Mouse (Mus musculus) bone marrow macrophage, adult 2 months (primary cell): ENCODE measurements at regions not wholly inside any gene's neighbourhood (a gene's known extent, or its start where the extent isn't known, plus 50 kb on each side); places are given as distances from the start of the nearest gene placed in this dataset.

Source experiments
- H3K27ac ChIP-seq: 2 replicates; pipeline ENCODE4 v1.5.1; 2012; ENCODE audit warnings: low read depth, low read length; ENCODE audit not compliant: insufficient read depth
- H3K4me1 ChIP-seq: 2 replicates; pipeline ENCODE4 v1.6.1; 2012; ENCODE audit warnings: low read length; ENCODE audit not compliant: control insufficient read depth, insufficient read depth
- H3K4me3 ChIP-seq: 2 replicates; pipeline ENCODE4 v1.5.1; 2012; ENCODE audit warnings: mild to moderate bottlenecking, low read length, moderate library complexity; ENCODE audit not compliant: insufficient read depth
- CTCF ChIP-seq: IDR thresholded peaks from 2 replicates; pipeline ENCODE4 v1.5.1; 2012; ENCODE audit warnings: low read depth, mild to moderate bottlenecking, low read length, moderate library complexity
- POLR2A ChIP-seq: IDR thresholded peaks from 2 replicates; pipeline ENCODE4 v1.6.1; 2012; ENCODE audit warnings: mild to moderate bottlenecking, low read depth, low read length, borderline replicate concordance

GRCm38 (mm10) chr10:125467503-125467902 lies 78.2 kb upstream of the Slc16a7 start:
- no peak overlapping the region for H3K4me3 ChIP-seq
- no peak overlapping the region for H3K27ac ChIP-seq
- no peaks in the 10 kb centered on the region for H3K4me1 ChIP-seq
- no peak for TF ChIP-seq POLR2A
- TF ChIP-seq CTCF: no peak

- no peaks in the 10 kb centered on the region for H3K4me1 ChIP-seq
- no peak overlapping the region for H3K27ac ChIP-seq
- no peak overlapping the region for H3K4me3 ChIP-seq
- TF ChIP-seq POLR2A (no peak), CTCF (no peak)
Measured at GRCm38 (mm10) chr10:125488350-125488749, 99.1 kb upstream of the Slc16a7 start.

DNA sequence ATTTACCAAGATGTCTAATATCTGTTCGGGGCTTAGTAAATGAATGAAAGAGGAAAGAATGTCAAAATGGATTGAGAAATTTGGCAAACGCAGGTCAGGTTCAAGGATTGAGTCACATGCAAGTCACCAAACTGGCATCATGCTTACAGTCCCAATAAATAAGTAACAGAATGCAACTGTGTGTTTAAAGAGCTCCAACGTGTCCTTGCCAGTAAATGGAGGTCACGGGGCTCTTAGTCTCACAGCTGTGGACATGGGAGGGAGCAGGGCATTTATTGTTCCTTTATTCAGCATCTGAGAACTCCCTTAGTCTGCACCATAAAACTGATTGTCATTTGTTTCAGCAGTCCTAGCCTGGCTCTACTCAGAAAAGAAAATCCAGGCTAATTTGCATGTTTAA lies 101.1 kb upstream of the Slc16a7 start:
- TF ChIP-seq POLR2A (no peak), CTCF (no peak)
- Histone ChIP-seq H3K4me1 (no peaks in the 10 kb centered on the region), H3K4me3 (no peak overlapping the region), H3K27ac (no peak overlapping the region)

DNA sequence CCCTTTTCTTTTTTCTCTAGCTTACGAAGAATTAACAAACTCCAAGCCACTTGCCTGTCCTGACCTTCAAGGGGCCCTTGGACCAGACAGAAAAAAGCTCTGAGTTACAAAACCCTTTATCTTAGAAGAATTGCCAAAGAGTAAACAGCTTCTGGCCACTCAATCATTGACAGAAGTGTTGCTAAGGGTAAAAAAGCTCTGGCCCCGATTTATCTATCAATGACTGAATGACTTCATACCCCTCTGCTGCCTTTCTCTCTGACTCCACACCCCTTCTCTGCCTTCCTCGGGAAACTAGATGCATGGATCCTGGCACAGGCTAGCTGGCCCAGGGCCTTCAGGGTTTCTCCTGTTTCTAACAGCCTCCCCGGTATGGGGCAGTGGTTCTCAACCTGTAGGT lies 105.2 kb upstream of the Slc16a7 start:
- Histone ChIP-seq H3K4me3 (no peak overlapping the region), H3K27ac (no peak overlapping the region), H3K4me1 (no peaks in the 10 kb centered on the region)
- TF ChIP-seq CTCF (no peak), POLR2A (no peak)

- Histone ChIP-seq H3K27ac (no peak overlapping the region), H3K4me1 (no peaks in the 10 kb centered on the region), H3K4me3 (no peak overlapping the region)
- TF ChIP-seq CTCF (no peak), POLR2A (no peak)
Measured at GRCm38 (mm10) chr10:125498347-125498746, 109.1 kb upstream of the Slc16a7 start.

DNA sequence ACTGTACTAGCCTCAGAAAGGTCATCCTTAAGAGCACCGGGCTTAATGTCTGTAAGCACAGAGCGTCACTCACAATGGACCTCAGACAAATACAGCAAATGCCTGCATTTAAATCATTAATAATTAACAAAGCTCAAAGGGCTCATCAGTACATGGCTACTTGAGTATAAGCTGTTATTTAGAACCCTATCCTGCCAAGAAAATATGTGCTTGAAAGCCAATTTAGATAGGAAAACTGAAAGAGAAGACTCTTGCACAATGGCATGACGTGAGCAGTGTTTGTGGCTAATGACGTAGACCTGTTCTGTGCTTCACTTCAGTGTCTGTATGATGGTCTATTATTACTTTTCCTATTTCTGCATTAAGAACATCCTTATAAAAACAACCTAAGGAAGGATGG lies 111.1 kb upstream of the Slc16a7 start:
- H3K27ac ChIP-seq: no peak overlapping the region
- no peak for TF ChIP-seq POLR2A
- no peak for TF ChIP-seq CTCF
- no peaks in the 10 kb centered on the region for H3K4me1 ChIP-seq
- no peak overlapping the region for H3K4me3 ChIP-seq

- no peak overlapping the region for H3K4me3 ChIP-seq
- H3K4me1 ChIP-seq: no peaks in the 10 kb centered on the region
- no peak for TF ChIP-seq POLR2A
- no peak for TF ChIP-seq CTCF
- no peak overlapping the region for H3K27ac ChIP-seq
Measured at GRCm38 (mm10) chr10:125515026-125515425, 125.8 kb upstream of the Slc16a7 start.

DNA sequence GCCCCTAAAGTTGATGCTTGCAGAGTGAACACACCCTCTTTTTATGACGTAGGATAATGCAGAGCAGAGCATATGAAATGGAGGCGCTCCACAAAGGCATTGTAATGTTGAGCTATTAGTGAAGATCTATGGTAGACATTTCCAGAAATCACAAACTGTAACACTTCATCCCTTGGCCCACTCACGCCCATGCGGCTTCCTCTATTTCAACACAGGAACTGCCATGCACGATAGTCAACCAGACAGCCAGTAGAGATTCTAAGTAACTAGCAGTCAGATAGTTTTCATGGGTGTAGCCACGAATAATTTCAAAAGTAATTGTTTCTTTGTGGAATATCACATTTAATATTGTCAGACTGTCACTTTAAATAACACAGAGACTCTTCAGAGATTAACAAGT lies 141.6 kb upstream of the Slc16a7 start:
- TF ChIP-seq POLR2A: no peak

GRCm38 (mm10) chr10:125538316-125538715 lies 149.1 kb upstream of the Slc16a7 start:
- TF ChIP-seq CTCF: no peak
- H3K4me3 ChIP-seq: no peak overlapping the region
- no peaks in the 10 kb centered on the region for H3K4me1 ChIP-seq
- no peak overlapping the region for H3K27ac ChIP-seq

More for the DNA sequence above, 141.6 kb upstream of the Slc16a7 start:
- H3K27ac ChIP-seq: no peak overlapping the region
- H3K4me3 ChIP-seq: no peak overlapping the region
- no peaks in the 10 kb centered on the region for H3K4me1 ChIP-seq

DNA sequence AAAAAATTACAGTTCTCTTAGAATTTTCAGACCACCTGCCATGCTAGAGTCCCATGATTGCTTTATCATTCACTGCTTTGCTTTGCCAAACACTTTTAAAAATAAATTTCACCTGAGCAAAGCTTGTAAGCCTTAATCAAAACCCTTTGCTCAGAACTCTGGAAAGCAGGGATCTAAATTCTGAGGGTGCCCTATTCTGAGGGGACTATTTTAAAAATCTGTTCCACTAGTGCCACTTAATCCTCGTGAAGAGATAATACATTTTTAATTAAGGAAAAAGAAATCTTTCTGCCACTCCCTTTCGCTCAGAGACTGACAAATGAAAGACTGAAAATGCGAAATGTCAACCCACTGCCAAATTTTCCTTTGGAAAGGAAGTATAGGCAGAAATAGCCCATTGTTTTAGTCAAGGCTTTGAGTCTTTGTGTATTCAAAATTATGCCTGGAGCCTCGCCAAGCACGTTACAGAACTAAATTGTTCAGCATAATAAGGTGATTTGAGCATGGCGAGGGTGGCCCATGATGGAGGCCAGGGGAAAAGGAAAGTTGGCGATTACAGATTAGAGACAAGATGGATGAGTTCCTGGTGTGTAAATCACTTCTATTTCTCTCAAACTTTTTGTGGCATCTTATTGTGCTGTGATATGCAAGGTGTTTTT lies 197.4 kb upstream of the Slc16a7 start:
- Histone ChIP-seq H3K4me1 (no peaks in the 10 kb centered on the region), H3K27ac (no peak overlapping the region), H3K4me3 (no peak overlapping the region)
- TF ChIP-seq POLR2A (no peak), CTCF (no peak)

DNA sequence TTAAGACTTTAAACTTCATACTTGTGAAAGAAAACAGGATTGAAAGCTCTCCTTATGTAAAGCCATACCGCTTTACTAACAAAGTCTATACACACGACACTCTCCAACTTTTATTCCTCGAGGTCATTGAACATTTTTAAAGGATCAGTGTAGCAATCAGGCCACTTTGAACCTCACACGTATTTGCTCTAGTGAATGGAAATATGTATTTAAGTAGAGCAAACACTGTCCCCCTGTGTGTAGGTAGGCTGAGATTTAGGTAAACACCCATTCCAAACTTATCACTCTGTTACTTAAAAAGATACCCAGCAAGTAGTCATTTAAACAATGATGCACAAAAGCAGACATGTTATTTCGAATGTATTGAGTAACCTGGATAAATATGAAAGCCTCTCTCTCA lies 203.7 kb upstream of the Slc16a7 start:
- Histone ChIP-seq H3K27ac (no peak overlapping the region), H3K4me3 (no peak overlapping the region)
- TF ChIP-seq POLR2A (no peak), CTCF (no peak)

More for the DNA sequence above, 203.7 kb upstream of the Slc16a7 start:
- no peaks in the 10 kb centered on the region for H3K4me1 ChIP-seq
